Mouse (Mus musculus) forebrain, embryonic 14.5 days (tissue): ENCODE measurements around the gene Chst11. TPM values are rescaled to one million over a fixed set of nuclear protein-coding genes. Genes with fewer than 3 reads are reported as not detected.

Experiments used
- ATAC-seq: fragments of 200-750 bp; cut with Nextera tagmentation; 2 replicates; pipeline ENCODE4 v1.8.0; 2017; ENCODE audit warnings: mild to moderate bottlenecking, moderate library complexity
- DNase-seq: peaks from one replicate; pipeline ENCODE4 v3.0.0-alpha.2; 2015; ENCODE audit warnings: low spot score
- H3K27ac ChIP-seq: fragments of 300-500 bp; sonication (generic); 2 replicates; pipeline ENCODE4 v1.5.1; 2014; ENCODE audit warnings: low read depth, mild to moderate bottlenecking, control low read depth, low read length, moderate library complexity
- H3K27me3 ChIP-seq: fragments of 300-500 bp; sonication (generic); replicated peaks from 2 replicates; pipeline ENCODE4 v1.6.1; 2014; ENCODE audit warnings: low read length, control low read depth, mixed read lengths; ENCODE audit not compliant: control insufficient read depth, insufficient read depth
- H3K36me3 ChIP-seq: fragments of 300-500 bp; sonication (generic); 2 replicates; pipeline ENCODE4 v1.6.1; 2014; ENCODE audit warnings: low read length, control low read depth; ENCODE audit not compliant: control insufficient read depth, insufficient read depth
- H3K4me1 ChIP-seq: fragments of 300-500 bp; sonication (generic); 2 replicates; pipeline ENCODE4 v1.6.1; 2014; ENCODE audit warnings: antibody characterized with exemption, low read length, control low read depth; ENCODE audit not compliant: control insufficient read depth, insufficient read depth
- H3K4me2 ChIP-seq: fragments of 300-500 bp; sonication (generic); 2 replicates; pipeline ENCODE4 v1.6.1; 2014; ENCODE audit warnings: mild to moderate bottlenecking, control low read depth, low read length
- H3K4me3 ChIP-seq: fragments of 300-500 bp; sonication (generic); 2 replicates; pipeline ENCODE4 v1.5.1; 2014; ENCODE audit warnings: low read depth, low read length, control low read depth
- H3K9ac ChIP-seq: fragments of 300-500 bp; sonication (generic); 2 replicates; pipeline ENCODE4 v1.6.1; 2014; ENCODE audit warnings: mild to moderate bottlenecking, low read length, control low read depth, moderate library complexity
- H3K9me3 ChIP-seq: fragments of 300-500 bp; sonication (generic); replicated peaks from 2 replicates; pipeline ENCODE4 v1.6.1; 2016; ENCODE audit warnings: low read length, control low read depth, mixed read lengths; ENCODE audit not compliant: control insufficient read depth
- WGBS: fragments of 180-500 bp; shearing (Covaris S2); extraction: QIAGEN DNeasy Blood & Tissue Kit; methylation state at CpG from one replicate; pipeline ENCODE4 v1.1.7; 2014; 5-methylcytosine and 5-hydroxymethylcytosine counted together
- polyA plus RNA-seq: library from polyadenylated mRNA; unstranded; fragments of >200 nt; fragmentation: Nextera tagmentation; extraction: Ambion mirVana; gene quantifications from 2 replicates; pipeline ENCODE4 v1.2.1, GENCODE M21; 2014

The Chst11 gene
- polyA plus RNA-seq, 1 experiment from 2014 or later: 4.2 TPM

DNA sequence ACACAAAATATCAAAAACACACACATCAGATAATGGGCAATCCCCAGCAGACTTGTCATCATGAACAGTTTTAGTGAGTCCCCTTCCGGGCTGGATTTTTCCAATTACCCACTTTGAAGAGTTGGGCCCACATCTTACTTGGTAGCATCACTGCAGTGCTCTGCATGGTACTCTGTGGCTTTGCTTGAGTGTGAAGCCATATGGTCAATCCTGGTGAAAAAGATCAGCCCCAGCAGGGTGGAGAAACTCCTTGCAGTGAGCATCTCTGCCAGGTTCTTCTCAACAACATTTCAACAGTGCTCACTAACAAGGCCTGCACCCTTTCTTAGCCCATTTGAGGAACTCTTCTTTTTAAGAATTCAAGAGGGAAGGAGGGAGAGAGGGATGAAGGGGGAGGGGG, 150.7 kb downstream of the Chst11 start:
- ATAC-seq (no peak), DNase-seq (no peak)
- no peaks in the 10 kb centered on the region for H3K36me3 ChIP-seq
- no peak overlapping the region for H3K4me2 ChIP-seq
- no peak overlapping the region for H3K9ac ChIP-seq
- H3K4me1 ChIP-seq: peaks cover 19% of the 10 kb centered on the region
- WGBS: 97% methylated on average over 1 of the region's 1 CpGs
- H3K9me3 ChIP-seq: no peaks in the 10 kb centered on the region
- H3K27ac ChIP-seq: no peak overlapping the region
- no peak overlapping the region for H3K4me3 ChIP-seq
- H3K27me3 ChIP-seq: no peaks in the 10 kb centered on the region

DNA sequence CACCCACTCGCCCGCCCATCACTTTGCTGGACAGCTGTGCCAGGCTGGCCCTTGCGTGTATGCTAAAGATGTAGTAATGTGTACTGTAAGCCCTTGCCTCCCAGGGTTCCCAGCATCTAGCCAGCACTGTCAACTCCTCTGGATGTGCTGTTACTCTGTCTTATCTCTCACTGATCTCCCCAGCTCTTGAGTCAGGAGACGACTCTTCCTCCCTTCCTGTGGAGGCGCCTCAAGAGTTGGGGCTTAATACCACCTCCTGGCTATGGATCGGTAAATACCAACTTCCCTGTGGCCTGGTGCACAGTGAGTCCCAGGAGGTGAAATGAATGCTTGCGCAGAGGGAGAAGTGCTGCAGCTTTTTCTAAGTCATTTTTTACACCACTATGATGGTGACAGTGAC, 151.8 kb downstream of the Chst11 start:
- ATAC-seq (no peak), DNase-seq (no peak)
- no peaks in the 10 kb centered on the region for H3K27me3 ChIP-seq
- H3K9ac ChIP-seq: no peak overlapping the region
- 86% methylated on average over 7 of the region's 7 CpGs for WGBS
- H3K4me1 ChIP-seq: peaks cover 19% of the 10 kb centered on the region
- H3K9me3 ChIP-seq: no peaks in the 10 kb centered on the region
- H3K4me2 ChIP-seq: no peak overlapping the region
- H3K36me3 ChIP-seq: no peaks in the 10 kb centered on the region
- no peak overlapping the region for H3K4me3 ChIP-seq
- no peak overlapping the region for H3K27ac ChIP-seq

DNA sequence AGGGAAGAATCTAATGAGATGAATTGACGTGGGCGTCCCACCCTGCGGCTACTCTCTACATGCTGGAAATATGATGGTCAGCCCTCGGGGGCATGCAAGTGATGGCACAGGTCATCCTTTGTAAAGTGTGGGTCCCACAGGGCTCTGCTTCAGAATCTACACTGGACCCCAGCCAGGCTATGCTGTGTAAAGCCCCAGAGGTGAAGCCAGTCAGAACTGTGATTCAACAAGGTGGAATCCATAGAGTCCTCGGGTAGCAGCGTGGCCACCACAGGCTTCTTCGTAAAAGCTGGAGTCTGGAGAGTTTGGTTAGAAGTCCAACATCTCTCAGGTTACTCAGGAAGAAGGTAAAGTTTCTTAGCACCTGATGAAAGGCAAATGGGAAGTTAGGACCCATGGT, 154.0 kb downstream of the Chst11 start:
- no peak for DNase-seq
- H3K27me3 ChIP-seq: no peaks in the 10 kb centered on the region
- no peak overlapping the region for H3K27ac ChIP-seq
- H3K36me3 ChIP-seq: no peaks in the 10 kb centered on the region
- no peak overlapping the region for H3K9ac ChIP-seq
- H3K4me3 ChIP-seq: no peak overlapping the region
- H3K4me2 ChIP-seq: no peak overlapping the region
- no peaks in the 10 kb centered on the region for H3K9me3 ChIP-seq
- no peak for ATAC-seq
- WGBS: 92% methylated on average over 7 of the region's 7 CpGs
- peaks cover 19% of the 10 kb centered on the region for H3K4me1 ChIP-seq

DNA sequence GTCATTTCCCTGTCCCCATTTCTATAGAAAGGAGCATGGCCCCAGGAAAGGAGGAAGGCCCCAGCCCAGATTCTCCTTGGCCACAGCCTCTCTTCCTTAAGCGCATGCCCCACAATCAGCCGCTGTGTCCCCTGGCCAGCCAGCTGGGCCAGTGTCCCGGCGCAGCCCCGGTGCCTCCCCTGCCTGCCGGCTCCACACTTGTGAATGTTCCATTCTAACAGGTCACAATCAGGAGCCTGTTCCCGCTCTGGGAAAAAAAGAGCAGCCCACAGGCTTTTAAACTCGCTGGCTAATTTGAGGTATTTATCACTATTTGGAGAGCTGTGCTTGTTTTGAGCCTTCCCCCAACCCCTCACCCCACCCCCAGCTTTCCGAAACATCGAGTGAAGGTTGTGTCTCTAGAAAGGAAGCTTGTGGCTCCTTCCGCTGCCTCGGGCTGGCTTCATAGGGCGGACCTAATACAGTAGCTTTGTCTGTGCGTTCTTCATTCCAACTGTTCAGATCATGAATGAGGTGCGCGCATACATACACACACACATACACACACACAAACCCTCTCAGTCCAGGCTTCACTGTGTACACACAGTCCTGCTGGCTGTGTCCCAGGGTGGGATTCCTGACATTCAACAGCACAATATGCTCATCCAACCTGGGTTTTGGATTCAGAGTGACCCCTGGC, 155.1 kb downstream of the Chst11 start:
- H3K27me3 ChIP-seq: no peaks in the 10 kb centered on the region
- no peak overlapping the region; the same call in 1 of the 2 replicates for H3K9ac ChIP-seq
- 0 out of 2 replicates have a peak overlapping the region, but pooled peaks have one; percentile 3 for H3K4me2 ChIP-seq
- no peaks in the 10 kb centered on the region for H3K36me3 ChIP-seq
- H3K27ac ChIP-seq: peak overlapping the region; percentile 9; the same call in 1 of the 2 replicates
- H3K4me1 ChIP-seq: peaks cover 12% of the 10 kb centered on the region; the same call in 1 of the 2 replicates
- ATAC-seq (peak; percentile 52; the same call in 1 of the 2 replicates), DNase-seq (peak; percentile 52)
- H3K9me3 ChIP-seq: no peaks in the 10 kb centered on the region
- WGBS: 27% methylated on average over 16 of the region's 16 CpGs
- no peak overlapping the region for H3K4me3 ChIP-seq

DNA sequence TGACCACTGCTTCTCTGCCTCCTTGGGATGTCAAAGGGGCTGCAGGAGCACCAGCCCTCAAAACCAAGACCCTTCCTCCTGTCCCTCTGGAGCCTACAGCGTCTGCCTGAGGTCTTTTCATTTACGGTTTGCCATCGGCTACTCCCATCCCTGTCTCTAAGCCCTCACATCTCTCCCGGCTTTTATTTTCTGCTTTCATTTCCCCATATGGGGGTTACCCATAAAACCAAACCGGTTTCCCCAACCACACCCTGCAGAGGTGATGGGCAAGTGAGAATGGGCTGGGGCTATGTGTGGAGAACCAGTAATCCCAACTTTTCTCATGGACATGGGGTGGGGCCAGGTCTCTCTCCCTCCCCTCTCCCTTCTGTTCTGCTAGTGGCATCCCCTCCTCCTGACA, 156.1 kb downstream of the Chst11 start:
- no peak for ATAC-seq
- WGBS: 92% methylated on average over 5 of the region's 5 CpGs

DNA sequence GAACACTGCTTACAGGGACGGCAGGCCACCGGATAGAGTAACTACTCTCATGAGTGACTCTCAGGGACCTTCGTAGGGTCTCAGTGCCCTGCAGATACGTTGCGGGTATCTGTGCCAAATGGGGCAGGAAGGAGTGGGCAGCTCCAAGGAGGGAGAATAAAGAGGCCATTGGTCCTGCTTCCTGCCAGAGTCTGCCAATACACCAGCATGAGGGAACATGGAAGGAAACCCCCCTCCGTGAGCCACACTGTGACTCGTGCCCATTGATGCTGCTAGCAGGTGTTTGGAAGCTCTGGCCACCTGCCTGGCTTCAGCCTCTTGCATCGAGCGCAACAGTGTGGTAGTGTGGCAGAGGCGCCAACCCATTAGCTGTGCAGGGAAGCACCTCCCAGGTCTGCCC, 157.8 kb downstream of the Chst11 start:
- Histone ChIP-seq H3K27ac (no peak overlapping the region), H3K4me1 (peaks cover 12% of the 10 kb centered on the region), H3K4me2 (no peak overlapping the region), H3K9me3 (no peaks in the 10 kb centered on the region), H3K36me3 (no peaks in the 10 kb centered on the region), H3K9ac (no peak overlapping the region), H3K27me3 (no peaks in the 10 kb centered on the region), H3K4me3 (no peak overlapping the region)
- no peak for DNase-seq
- ATAC-seq: no peak; the same call in 1 of the 2 replicates
- WGBS: 81% methylated on average over 10 of the region's 10 CpGs

More for the DNA sequence above, 156.1 kb downstream of the Chst11 start:
- Histone ChIP-seq H3K27me3 (no peaks in the 10 kb centered on the region), H3K4me2 (no peak overlapping the region), H3K9me3 (no peaks in the 10 kb centered on the region), H3K36me3 (no peaks in the 10 kb centered on the region), H3K4me3 (no peak overlapping the region), H3K27ac (no peak overlapping the region), H3K9ac (no peak overlapping the region), H3K4me1 (peaks cover 14% of the 10 kb centered on the region)
- no peak for DNase-seq

DNA sequence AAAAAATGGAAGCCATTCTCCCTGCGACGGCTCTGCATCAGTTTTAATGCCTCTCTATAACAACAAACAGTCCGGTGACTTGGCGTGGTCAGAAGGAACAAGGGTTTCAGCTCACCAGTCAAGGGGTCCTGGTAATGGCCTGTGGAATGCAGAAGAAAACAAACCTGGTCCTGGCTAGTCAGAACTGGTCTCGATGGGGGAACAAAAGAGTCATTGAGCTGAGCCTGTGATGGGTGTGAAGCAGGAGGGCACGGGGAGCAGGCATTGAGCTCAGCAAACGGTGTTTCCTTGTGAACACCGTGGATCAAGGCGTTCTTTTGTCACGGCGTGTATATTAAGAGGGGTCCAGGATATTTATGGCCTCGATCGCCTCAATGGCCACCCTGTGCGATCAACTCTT, 160.5 kb downstream of the Chst11 start:
- WGBS: 16% methylated on average over 14 of the region's 14 CpGs
- no peak overlapping the region for H3K9ac ChIP-seq
- no peaks in the 10 kb centered on the region for H3K27me3 ChIP-seq
- H3K4me2 ChIP-seq: no peak overlapping the region
- H3K27ac ChIP-seq: no peak overlapping the region
- DNase-seq (no peak), ATAC-seq (no peak)
- no peaks in the 10 kb centered on the region for H3K9me3 ChIP-seq
- H3K4me1 ChIP-seq: peaks cover 8% of the 10 kb centered on the region
- no peak overlapping the region for H3K4me3 ChIP-seq
- H3K36me3 ChIP-seq: no peaks in the 10 kb centered on the region

DNA sequence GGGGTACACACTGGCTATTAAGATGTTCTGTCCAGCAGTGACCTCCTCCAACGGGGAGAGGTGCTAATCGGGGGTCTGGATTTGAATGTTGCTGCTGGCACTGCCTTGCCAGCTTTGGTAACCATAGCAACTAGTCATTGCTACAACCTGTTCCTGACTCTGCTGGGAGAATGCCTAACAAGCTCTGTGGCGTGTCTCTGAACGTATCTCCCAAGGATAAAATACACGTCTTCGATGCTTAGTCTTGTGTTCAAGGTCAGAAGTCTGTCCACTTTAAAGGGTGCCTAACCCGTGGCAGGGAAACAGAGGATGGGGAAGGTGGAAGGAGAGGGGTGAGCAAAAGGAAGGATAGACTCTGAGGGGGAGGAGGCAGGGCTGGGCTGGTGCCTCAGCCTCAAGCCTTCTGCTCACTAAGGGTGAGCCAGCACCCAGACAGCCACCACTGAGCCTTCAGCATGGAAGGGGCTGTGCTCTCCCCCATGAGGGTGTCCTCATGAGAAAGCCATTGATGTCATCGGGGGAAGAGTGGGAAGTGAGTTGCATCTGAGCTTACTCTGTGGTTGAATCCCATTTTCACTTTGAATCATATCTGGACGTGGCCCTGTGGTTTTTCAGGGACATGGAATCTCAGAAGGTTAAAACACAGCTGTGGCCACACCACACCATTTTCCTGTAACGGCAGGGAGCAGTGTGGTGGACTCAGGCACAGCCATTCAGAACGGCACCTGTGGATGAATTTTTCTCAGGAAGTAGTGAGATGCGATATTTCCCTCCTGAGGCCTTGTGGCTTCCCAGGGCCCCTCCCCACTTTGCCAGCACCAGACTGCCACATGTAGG, 164.3 kb downstream of the Chst11 start:
- Histone ChIP-seq H3K4me2 (no peak overlapping the region), H3K9me3 (no peaks in the 10 kb centered on the region), H3K4me3 (no peak overlapping the region), H3K27ac (no peak overlapping the region; the same call in 1 of the 2 replicates), H3K9ac (no peak overlapping the region), H3K4me1 (peaks cover 12% of the 10 kb centered on the region), H3K27me3 (no peaks in the 10 kb centered on the region), H3K36me3 (no peaks in the 10 kb centered on the region)
- DNase-seq (peak; percentile 72), ATAC-seq (peak; percentile 49)
- WGBS: 58% methylated on average over 12 of the region's 12 CpGs

DNA sequence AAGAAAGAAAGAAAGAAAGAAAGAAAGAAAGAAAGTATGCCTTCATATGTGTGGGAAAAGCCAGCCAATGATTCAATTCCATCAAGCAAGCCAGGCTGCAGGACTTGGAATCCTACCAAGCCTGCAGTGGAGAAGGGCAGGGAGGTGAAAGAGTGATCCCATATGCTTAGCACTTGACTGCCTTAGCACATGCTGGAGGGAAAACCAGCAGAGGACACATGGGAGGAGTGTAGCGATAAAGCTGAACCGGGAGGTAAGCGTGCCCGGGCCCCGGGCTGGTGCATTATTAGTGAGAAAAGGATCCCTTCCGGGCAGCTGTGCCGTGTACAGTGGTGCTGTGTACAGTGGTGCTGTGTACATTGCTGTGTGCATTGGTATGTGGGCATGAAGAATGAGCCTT, 165.3 kb downstream of the Chst11 start:
- ATAC-seq: peak; percentile 22; the same call in 1 of the 2 replicates
- no peak overlapping the region for H3K4me3 ChIP-seq
- no peak overlapping the region for H3K27ac ChIP-seq
- no peaks in the 10 kb centered on the region for H3K9me3 ChIP-seq
- peaks cover 12% of the 10 kb centered on the region for H3K4me1 ChIP-seq
- no peaks in the 10 kb centered on the region for H3K36me3 ChIP-seq
- DNase-seq: peak; percentile 53
- no peak overlapping the region for H3K9ac ChIP-seq
- 83% methylated on average over 7 of the region's 7 CpGs for WGBS
- H3K4me2 ChIP-seq: no peak overlapping the region
- H3K27me3 ChIP-seq: no peaks in the 10 kb centered on the region
